Mouse (Mus musculus) lung, postnatal 36 days (tissue): ENCODE results near the gene CK137956.

Source experiments
- DNase-seq: peaks from one replicate; pipeline ENCODE4 v3.0.0; 2022; ENCODE audit warnings: mixed read lengths

Gene CK137956

DNA sequence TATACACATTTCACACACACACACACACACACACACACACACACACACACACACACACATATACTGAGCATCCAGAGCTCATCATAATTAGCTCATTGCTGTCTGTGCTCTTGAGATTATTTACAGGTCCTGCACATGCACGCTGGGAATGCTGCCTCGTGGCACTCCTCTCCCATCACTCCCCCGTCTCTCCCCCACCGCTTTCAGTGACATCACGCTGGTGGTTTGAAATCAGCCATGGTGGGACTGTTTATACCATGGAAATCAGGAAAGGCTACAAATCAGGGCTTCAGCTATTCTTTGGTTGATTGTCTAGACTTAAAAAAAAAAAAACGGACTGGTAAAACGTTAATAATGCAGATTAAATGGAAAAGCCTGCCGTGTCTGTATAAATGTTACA, 63.6 kb downstream of the CK137956 start:
- DNase-seq = no peak

DNA sequence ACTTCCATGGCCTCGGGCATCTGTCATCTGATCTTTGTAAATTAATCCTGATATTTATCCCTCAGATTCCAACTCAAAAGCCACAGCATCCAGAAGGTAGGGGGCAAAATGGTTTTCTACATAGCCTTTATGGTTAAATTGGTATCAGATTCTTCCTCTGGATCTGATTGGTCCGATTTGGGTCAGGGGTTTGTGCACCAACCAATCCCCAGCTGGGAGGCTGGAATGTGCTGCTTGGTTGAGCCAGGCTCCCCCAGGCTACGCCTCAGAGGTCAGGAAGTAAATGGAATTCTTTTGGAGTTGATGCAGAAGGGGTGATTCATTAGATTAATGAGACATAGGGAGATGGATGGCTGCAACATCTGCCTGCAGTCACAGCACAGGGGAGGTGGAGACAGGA, 66.8 kb downstream of the CK137956 start:
- DNase-seq = no peak

DNA sequence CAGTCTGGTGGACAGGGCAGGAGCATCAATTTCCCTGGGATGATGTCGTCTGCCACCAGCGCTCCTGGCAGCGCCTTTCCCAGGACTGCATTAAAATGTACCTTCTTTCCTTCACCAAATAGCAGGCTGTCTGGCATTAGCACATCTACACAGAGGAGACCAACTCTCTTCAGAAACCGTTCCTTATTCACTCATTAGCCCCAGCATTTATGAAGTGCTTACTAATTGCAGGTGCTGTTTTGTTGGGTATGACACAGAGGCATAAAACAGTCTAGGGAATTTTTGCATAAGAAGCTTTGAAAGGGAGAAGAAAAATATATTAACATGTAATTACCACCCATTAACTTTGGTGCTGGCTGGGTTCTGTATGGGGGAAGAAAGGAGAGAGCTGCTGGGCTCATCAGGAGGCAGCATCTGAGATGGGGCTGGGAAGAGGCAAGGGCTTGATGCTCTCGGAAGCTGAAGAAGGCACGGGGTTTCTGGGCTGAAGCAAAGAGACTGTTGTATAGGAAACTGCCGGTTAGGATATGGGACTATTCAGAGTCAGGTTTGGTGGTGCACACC, 69.8 kb downstream of the CK137956 start:
- DNase-seq = no peak

DNA sequence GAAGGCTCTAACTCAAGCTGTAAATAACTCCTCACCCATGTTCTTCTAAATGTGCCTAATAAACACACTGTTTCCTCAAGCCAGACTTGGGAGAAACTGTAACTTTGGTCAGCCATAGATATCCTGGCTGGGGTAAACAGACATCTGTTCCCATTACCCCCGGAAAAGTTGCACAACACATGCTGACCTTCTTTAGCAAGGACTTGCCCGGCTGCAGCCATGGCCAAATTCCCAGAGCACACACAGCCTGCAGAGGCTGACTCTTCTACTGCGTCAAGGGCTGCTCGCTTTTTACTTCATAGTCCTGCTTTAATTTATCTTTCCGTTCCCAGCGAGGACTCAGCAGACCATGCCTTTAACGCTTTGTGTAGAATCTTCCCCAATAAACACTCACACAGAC, 81.7 kb downstream of the CK137956 start:
- peak; percentile 2 for DNase-seq

DNA sequence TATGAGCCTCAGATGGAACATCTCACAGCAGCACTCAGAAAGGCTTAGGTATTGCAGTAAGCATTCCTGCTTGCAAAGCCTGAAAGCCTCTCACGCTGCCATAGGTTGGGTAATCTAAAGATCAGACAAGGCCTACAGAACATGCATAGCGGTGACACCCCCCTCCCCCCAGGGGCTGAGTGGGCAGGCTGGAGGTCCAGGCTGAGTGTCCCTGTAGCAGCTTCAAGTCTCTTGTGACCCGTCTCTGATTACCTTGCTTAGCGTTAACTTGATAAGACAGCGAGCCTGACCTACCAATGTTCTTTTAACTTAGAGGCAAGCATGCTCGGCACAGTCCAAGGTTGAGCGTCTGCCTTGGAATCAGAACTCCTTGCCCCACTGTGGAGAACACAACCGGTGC, 91.8 kb downstream of the CK137956 start:
- no peak for DNase-seq
